Mouse (Mus musculus): ENCODE measurements around the gene Efl1. TPM values are rescaled to one million over a fixed set of nuclear protein-coding genes. Genes with fewer than 3 reads are reported as not detected.
A peak's percentile ranks its signal among the peaks of the same experiment; 100 is the strongest.

Efl1 gene
- polyA plus RNA-seq, 1 experiment = 8.2 TPM

GRCm38 (mm10) chr7:82676001-82676400 is 27.6 kb downstream of the Efl1 start:
- Histone ChIP-seq H3K4me3 (no peak overlapping the region), H3K27me3 (ENCODE audit: control insufficient read depth, insufficient read depth, insufficient read length) (no peaks in the 10 kb centered on the region), H3ac (ENCODE audit: control insufficient read depth, insufficient read length) (no peak overlapping the region), H3K4me2 (ENCODE audit: low read depth) (no peak overlapping the region), H3K36me3 (ENCODE audit: control insufficient read depth, insufficient read depth) (peaks cover 39% of the 10 kb centered on the region), H3K79me2 (ENCODE audit: control insufficient read depth, insufficient read depth) (no peaks in the 10 kb centered on the region)
- TF ChIP-seq MYOD1 (IDR thresholded peaks at IDR 0.05; ENCODE audit: control insufficient read depth in 1 of 3, insufficient read length in 2 of 3, low read depth in 2 of 3) (no peak), E2F4 (IDR thresholded peaks at IDR 0.05; ENCODE audit: insufficient read depth) (no peak), TCF3 (IDR thresholded peaks at IDR 0.05; ENCODE audit: insufficient read length, low read depth) (no peak), POLR2A (IDR thresholded peaks at IDR 0.05; ENCODE audit: insufficient read length, low read depth) (no peak), MYOG (IDR thresholded peaks at IDR 0.05; ENCODE audit: control insufficient read depth in 1 of 3, insufficient read depth in 1 of 3, insufficient read length in 2 of 3, low read depth in 2 of 3) (no peak), CEBPB (IDR thresholded peaks at IDR 0.05; ENCODE audit: insufficient read depth, poor library complexity, severe bottlenecking) (no peak), REST (IDR thresholded peaks at IDR 0.05; ENCODE audit: insufficient read depth, insufficient read length) (no peak), TCF12 (IDR thresholded peaks at IDR 0.05; ENCODE audit: insufficient read depth, poor library complexity, severe bottlenecking) (no peak), POLR2AphosphoS2 (IDR thresholded peaks at IDR 0.05; ENCODE audit: insufficient read length, low read depth) (no peak), SRF (IDR thresholded peaks at IDR 0.05; ENCODE audit: control insufficient read depth, insufficient read length, low read depth) (no peak), MAX (IDR thresholded peaks at IDR 0.05; ENCODE audit: low read depth) (no peak), USF1 (IDR thresholded peaks at IDR 0.05; ENCODE audit: low read depth) (no peak)

GRCm38 (mm10) chr7:82676834-82677233 is 28.4 kb downstream of the Efl1 start:
- Histone ChIP-seq H3ac (ENCODE audit: control insufficient read depth, insufficient read length) (no peak overlapping the region), H3K4me3 (no peak overlapping the region), H3K36me3 (ENCODE audit: control insufficient read depth, insufficient read depth) (peaks cover 31% of the 10 kb centered on the region), H3K79me2 (ENCODE audit: control insufficient read depth, insufficient read depth) (no peaks in the 10 kb centered on the region), H3K4me2 (ENCODE audit: low read depth) (no peak overlapping the region), H3K27me3 (ENCODE audit: control insufficient read depth, insufficient read depth, insufficient read length) (no peaks in the 10 kb centered on the region)
- TF ChIP-seq CEBPB (IDR thresholded peaks at IDR 0.05; ENCODE audit: insufficient read depth, poor library complexity, severe bottlenecking) (no peak), E2F4 (IDR thresholded peaks at IDR 0.05; ENCODE audit: insufficient read depth) (no peak), SRF (IDR thresholded peaks at IDR 0.05; ENCODE audit: control insufficient read depth, insufficient read length, low read depth) (no peak), REST (IDR thresholded peaks at IDR 0.05; ENCODE audit: insufficient read depth, insufficient read length) (no peak), TCF12 (IDR thresholded peaks at IDR 0.05; ENCODE audit: insufficient read depth, poor library complexity, severe bottlenecking) (no peak), MYOD1 (IDR thresholded peaks at IDR 0.05; ENCODE audit: control insufficient read depth in 1 of 3, insufficient read length in 2 of 3, low read depth in 2 of 3) (no peak), POLR2AphosphoS2 (IDR thresholded peaks at IDR 0.05; ENCODE audit: insufficient read length, low read depth) (no peak), MYOG (IDR thresholded peaks at IDR 0.05; ENCODE audit: control insufficient read depth in 1 of 3, insufficient read depth in 1 of 3, insufficient read length in 2 of 3, low read depth in 2 of 3) (no peak), USF1 (IDR thresholded peaks at IDR 0.05; ENCODE audit: low read depth) (no peak), MAX (IDR thresholded peaks at IDR 0.05; ENCODE audit: low read depth) (no peak), POLR2A (IDR thresholded peaks at IDR 0.05; ENCODE audit: insufficient read length, low read depth) (no peak), TCF3 (IDR thresholded peaks at IDR 0.05; ENCODE audit: insufficient read length, low read depth) (no peak)

DNA sequence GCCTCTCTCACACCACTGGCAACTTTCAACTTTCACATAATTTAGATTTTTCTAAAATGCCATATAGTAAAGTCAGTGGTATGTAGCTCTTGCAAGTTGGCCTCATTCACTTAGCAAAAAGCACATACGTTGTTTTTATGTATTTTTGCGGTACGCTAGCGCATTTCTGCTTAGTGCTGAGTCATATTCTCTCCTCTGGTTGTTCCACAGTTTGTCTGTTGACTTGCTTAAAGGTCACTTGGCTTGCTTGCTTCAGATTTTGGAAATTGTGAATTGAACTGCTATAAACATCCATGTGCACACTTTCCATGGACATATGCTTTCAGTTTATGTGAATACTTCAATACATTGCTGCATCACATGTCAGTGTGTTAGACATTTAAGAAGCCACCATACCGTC is 31.5 kb downstream of the Efl1 start:
- H3K79me2 ChIP-seq (ENCODE audit: control insufficient read depth, insufficient read depth) = no peaks in the 10 kb centered on the region
- no peaks in the 10 kb centered on the region for H3K27me3 ChIP-seq (ENCODE audit: control insufficient read depth, insufficient read depth, insufficient read length)
- TF ChIP-seq MYOD1 (IDR thresholded peaks at IDR 0.05; ENCODE audit: control insufficient read depth in 1 of 3, insufficient read length in 2 of 3, low read depth in 2 of 3) (no peak), E2F4 (IDR thresholded peaks at IDR 0.05; ENCODE audit: insufficient read depth) (no peak), CEBPB (IDR thresholded peaks at IDR 0.05; ENCODE audit: insufficient read depth, poor library complexity, severe bottlenecking) (no peak)
- no peak overlapping the region for H3ac ChIP-seq (ENCODE audit: control insufficient read depth, insufficient read length)
- no peak overlapping the region for H3K4me2 ChIP-seq (ENCODE audit: low read depth)
- no peak overlapping the region for H3K4me3 ChIP-seq
- peaks cover 16% of the 10 kb centered on the region for H3K36me3 ChIP-seq (ENCODE audit: control insufficient read depth, insufficient read depth)

GRCm38 (mm10) chr7:82688736-82689135 is 40.3 kb downstream of the Efl1 start:
- H3K36me3 ChIP-seq (ENCODE audit: control insufficient read depth, insufficient read depth) = peaks cover 20% of the 10 kb centered on the region
- H3K4me3 ChIP-seq = no peak overlapping the region
- no peaks in the 10 kb centered on the region for H3K27me3 ChIP-seq (ENCODE audit: control insufficient read depth, insufficient read depth, insufficient read length)
- no peaks in the 10 kb centered on the region for H3K79me2 ChIP-seq (ENCODE audit: control insufficient read depth, insufficient read depth)
- H3K4me2 ChIP-seq (ENCODE audit: low read depth) = no peak overlapping the region
- no peak for TF ChIP-seq E2F4 (IDR thresholded peaks at IDR 0.05; ENCODE audit: insufficient read depth)
- peak; percentile 68; the same call in 1 of the 2 replicates for TF ChIP-seq CEBPB (IDR thresholded peaks at IDR 0.05; ENCODE audit: insufficient read depth, poor library complexity, severe bottlenecking)
- TF ChIP-seq MYOD1 (IDR thresholded peaks at IDR 0.05; ENCODE audit: control insufficient read depth in 1 of 3, insufficient read length in 2 of 3, low read depth in 2 of 3) = peak in 1 of 3 experiments; percentile 1
- no peak overlapping the region for H3ac ChIP-seq (ENCODE audit: control insufficient read depth, insufficient read length)

- Histone ChIP-seq H3ac (ENCODE audit: control insufficient read depth, insufficient read length) (no peak overlapping the region), H3K4me2 (ENCODE audit: low read depth) (no peak overlapping the region), H3K36me3 (ENCODE audit: control insufficient read depth, insufficient read depth) (peaks cover 28% of the 10 kb centered on the region), H3K27me3 (ENCODE audit: control insufficient read depth, insufficient read depth, insufficient read length) (no peaks in the 10 kb centered on the region), H3K79me2 (ENCODE audit: control insufficient read depth, insufficient read depth) (no peaks in the 10 kb centered on the region), H3K4me3 (no peak overlapping the region)
- no peak for TF ChIP-seq CEBPB (IDR thresholded peaks at IDR 0.05; ENCODE audit: insufficient read depth, poor library complexity, severe bottlenecking)
- no peak for TF ChIP-seq TCF12 (IDR thresholded peaks at IDR 0.05; ENCODE audit: insufficient read depth, poor library complexity, severe bottlenecking)
- TF ChIP-seq MAX (IDR thresholded peaks at IDR 0.05; ENCODE audit: low read depth) = no peak
- no peak for TF ChIP-seq POLR2AphosphoS2 (IDR thresholded peaks at IDR 0.05; ENCODE audit: insufficient read length, low read depth)
- TF ChIP-seq MYOG (IDR thresholded peaks at IDR 0.05; ENCODE audit: control insufficient read depth in 1 of 3, insufficient read depth in 1 of 3, insufficient read length in 2 of 3, low read depth in 2 of 3) = no peak
- TF ChIP-seq REST (IDR thresholded peaks at IDR 0.05; ENCODE audit: insufficient read depth, insufficient read length) = no peak
- TF ChIP-seq MYOD1 (IDR thresholded peaks at IDR 0.05; ENCODE audit: control insufficient read depth in 1 of 3, insufficient read length in 2 of 3, low read depth in 2 of 3) = no peak
- TF ChIP-seq POLR2A (IDR thresholded peaks at IDR 0.05; ENCODE audit: insufficient read length, low read depth) = no peak
- TF ChIP-seq USF1 (IDR thresholded peaks at IDR 0.05; ENCODE audit: low read depth) = no peak
- TF ChIP-seq E2F4 (IDR thresholded peaks at IDR 0.05; ENCODE audit: insufficient read depth) = no peak
- TF ChIP-seq TCF3 (IDR thresholded peaks at IDR 0.05; ENCODE audit: insufficient read length, low read depth) = no peak
- TF ChIP-seq SRF (IDR thresholded peaks at IDR 0.05; ENCODE audit: control insufficient read depth, insufficient read length, low read depth) = no peak
Measured at GRCm38 (mm10) chr7:82691021-82691738, 42.8 kb downstream of the Efl1 start.
